Mouse (Mus musculus): Measurements from ENCODE around the gene Pmis2.

DNA sequence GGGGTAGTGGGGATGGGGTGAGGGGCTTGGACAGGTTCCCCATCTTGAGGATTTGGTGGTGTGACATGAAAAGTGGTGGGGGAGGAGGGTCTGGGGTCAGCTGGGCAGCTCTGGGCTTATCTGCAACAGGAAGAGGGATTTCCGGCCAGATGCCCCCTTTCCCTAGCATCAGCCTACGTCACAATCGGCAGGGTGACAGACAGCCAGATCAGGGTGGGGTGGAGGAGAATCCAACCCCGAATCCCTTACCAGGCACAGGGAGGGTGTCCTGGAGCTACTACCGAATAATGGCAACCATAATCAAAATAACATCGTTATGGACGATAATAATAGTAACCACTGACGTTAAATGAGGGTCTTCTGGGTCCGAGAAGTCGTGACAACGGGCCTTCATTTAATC, 35.0 kb downstream of the Pmis2 start:
- no peak for TF ChIP-seq POLR2A (IDR thresholded peaks at IDR 0.05; ENCODE audit: borderline replicate concordance, insufficient read depth, low read length)
- TF ChIP-seq CTCF (IDR thresholded peaks at IDR 0.05; ENCODE audit: borderline replicate concordance, insufficient read depth, low read depth, low read length): no peak
